Comparison of ENCODE assay signal across 9 mouse cellular contexts in genomic region chr11:8859868-8860267, GRCm38 (mm10).
DNase-seq lines count a peak whose midpoint lies in the region; ATAC-seq and TF ChIP-seq lines count a peak whose summit lies in the region.
"Had no signal": no experiment of that assay in that cellular context is flagged by ENCODE, and none has a peak within 500 bp of the region (broad histone marks: within the 10 kb centered on the region; RNA-seq: fewer than 3 reads in every experiment).

No protein-coding gene starts in this region.

- no peak overlapping the region for H3K4me3 ChIP-seq in heart, adult 2 months
- no peak overlapping the region for H3K4me3 ChIP-seq in heart, embryonic 10.5 days
- H3K4me3 ChIP-seq in limb, embryonic 13.5 days = no peak overlapping the region
- H3K4me3 ChIP-seq: embryonic facial prominence, embryonic 13.5 days had no signal

- ATAC-seq in limb, embryonic 13.5 days (ENCODE audit: low FRiP score, low read depth) = peak; percentile 39; the same call in 1 of the 2 replicates

- H3K4me1 ChIP-seq in heart, adult 2 months (ENCODE audit: control insufficient read depth, insufficient read depth, low read length) = no peaks in the 10 kb centered on the region
- no peaks in the 10 kb centered on the region for H3K4me1 ChIP-seq in heart, embryonic 10.5 days
- H3K4me1 ChIP-seq in limb, embryonic 13.5 days = peaks cover 8% of the 10 kb centered on the region; the same call in 1 of the 2 replicates
- H3K4me1 ChIP-seq: embryonic facial prominence, embryonic 13.5 days had no signal

- H3K4me2 ChIP-seq in limb, embryonic 13.5 days (replicated peaks) = no peak overlapping the region
- H3K4me2 ChIP-seq: embryonic facial prominence, embryonic 13.5 days had no signal

- no peaks in the 10 kb centered on the region for H3K9me3 ChIP-seq in heart, embryonic 10.5 days
- H3K9me3 ChIP-seq in limb, embryonic 13.5 days = no peaks in the 10 kb centered on the region
- H3K9me3 ChIP-seq: embryonic facial prominence, embryonic 13.5 days had no signal

- H3K27ac ChIP-seq in heart, adult 2 months = no peak overlapping the region
- H3K27ac ChIP-seq in heart, embryonic 10.5 days = no peak overlapping the region
- H3K27ac ChIP-seq in limb, embryonic 13.5 days = no peak overlapping the region; the same call in 1 of the 2 replicates
- H3K27ac ChIP-seq: embryonic facial prominence, embryonic 13.5 days had no signal

- peak; percentile 54 to 73 for DNase-seq in heart, adult 2 months
- no peak for DNase-seq in heart, embryonic 10.5 days (ENCODE audit: low spot score)
- DNase-seq in ZHBTc4 (ENCODE audit: low read depth, low spot score) = peak; percentile 81
- peak; percentile 68 for DNase-seq in embryo, embryonic 9.5 days (ENCODE audit: extremely low spot score)
- peak; percentile 49 for DNase-seq in hindlimb bud, embryonic 11.5 days (ENCODE audit: extremely low spot score, low read depth, low spot score)
- peak; percentile 26 for DNase-seq in retina, adult 2 months (ENCODE audit: low read depth, low spot score)
- DNase-seq in thymus, postnatal 36 days = peak; percentile 53 to 67

- no peak for TF ChIP-seq POLR2A in heart, adult 2 months (IDR thresholded peaks at IDR 0.05; ENCODE audit: insufficient read depth, low read depth, low read length)

- no peaks in the 10 kb centered on the region for H3K79me2 ChIP-seq in heart, adult 2 months (replicated peaks; ENCODE audit: control insufficient read depth, insufficient read depth, low read length)

- H3K36me3 ChIP-seq in heart, adult 2 months (ENCODE audit: control insufficient read depth, insufficient read depth, low read length) = no peaks in the 10 kb centered on the region
- H3K36me3 ChIP-seq in heart, embryonic 10.5 days = no peaks in the 10 kb centered on the region
- no peaks in the 10 kb centered on the region for H3K36me3 ChIP-seq in limb, embryonic 13.5 days
- H3K36me3 ChIP-seq: embryonic facial prominence, embryonic 13.5 days had no signal

- WGBS in heart, adult 2 months = 16% methylated on average over 5 of the region's 5 CpGs
- 25% methylated on average over 5 of the region's 5 CpGs for WGBS in heart, embryonic 10.5 days
- WGBS in limb, embryonic 13.5 days = 22% methylated on average over 5 of the region's 5 CpGs

- H3K27me3 ChIP-seq in heart, adult 2 months (ENCODE audit: control insufficient read depth, insufficient read depth, low read length) = no peaks in the 10 kb centered on the region; the same call in 1 of the 2 replicates
- H3K27me3 ChIP-seq in heart, embryonic 10.5 days (ENCODE audit: insufficient read depth, poor library complexity, severe bottlenecking) = no peaks in the 10 kb centered on the region
- no peaks in the 10 kb centered on the region for H3K27me3 ChIP-seq in limb, embryonic 13.5 days
- H3K27me3 ChIP-seq: embryonic facial prominence, embryonic 13.5 days had no signal

- no peak for TF ChIP-seq EP300 in heart, adult 2 months (IDR thresholded peaks at IDR 0.05; ENCODE audit: insufficient read depth, low read depth, low read length)

- H3K9ac ChIP-seq in heart, adult 2 months (ENCODE audit: low read depth, low read length) = no peak overlapping the region
- H3K9ac ChIP-seq in limb, embryonic 13.5 days = no peak overlapping the region
- H3K9ac ChIP-seq: embryonic facial prominence, embryonic 13.5 days had no signal

- peak; percentile 80 for TF ChIP-seq CTCF in heart, adult 2 months (IDR thresholded peaks at IDR 0.05)

- intact Hi-C loops in heart, adult 2 months (cut with DNase I) = loop anchor here (1.0 to 2.0 kb wide), 2 partner anchors 325 to 435 kb away; no protein-coding TSS in a partner anchor
